Mouse (Mus musculus) erythroblast, embryonic 14.5 days (primary cell): ENCODE measurements around the gene Hlcs.

ENCODE experiments used
- GATA1 ChIP-seq: IDR thresholded peaks from 2 replicates; pipeline ENCODE4 v1.6.1; 2012; ENCODE audit warnings: low read length, inconsistent platforms, mixed read lengths
- TAL1 ChIP-seq: IDR thresholded peaks from 3 replicates; pipeline ENCODE4 v1.6.1; 2012; ENCODE audit warnings: low read length, inconsistent platforms, mixed read lengths

GRCm38 (mm10) chr16:94082960-94083847 is 230.2 kb downstream of the Hlcs start:
- no peak for TF ChIP-seq GATA1
- TF ChIP-seq TAL1: no peak
